Mouse (Mus musculus) forebrain, embryonic 14.5 days (tissue): ENCODE data around the gene 1700029J07Rik. TPM values are rescaled to one million over a fixed set of nuclear protein-coding genes. Genes with fewer than 3 reads are reported as not detected.

ENCODE experiments used
- ATAC-seq: fragments of 200-750 bp; cut with Nextera tagmentation; 2 replicates; pipeline ENCODE4 v1.8.0; 2017; ENCODE audit warnings: mild to moderate bottlenecking, moderate library complexity
- DNase-seq: peaks from one replicate; pipeline ENCODE4 v3.0.0-alpha.2; 2015; ENCODE audit warnings: low spot score
- H3K27ac ChIP-seq: fragments of 300-500 bp; sonication (generic); 2 replicates; pipeline ENCODE4 v1.5.1; 2014; ENCODE audit warnings: low read depth, mild to moderate bottlenecking, control low read depth, low read length, moderate library complexity
- H3K27me3 ChIP-seq: fragments of 300-500 bp; sonication (generic); replicated peaks from 2 replicates; pipeline ENCODE4 v1.6.1; 2014; ENCODE audit warnings: low read length, control low read depth, mixed read lengths; ENCODE audit not compliant: control insufficient read depth, insufficient read depth
- H3K36me3 ChIP-seq: fragments of 300-500 bp; sonication (generic); 2 replicates; pipeline ENCODE4 v1.6.1; 2014; ENCODE audit warnings: low read length, control low read depth; ENCODE audit not compliant: control insufficient read depth, insufficient read depth
- H3K4me1 ChIP-seq: fragments of 300-500 bp; sonication (generic); 2 replicates; pipeline ENCODE4 v1.6.1; 2014; ENCODE audit warnings: antibody characterized with exemption, low read length, control low read depth; ENCODE audit not compliant: control insufficient read depth, insufficient read depth
- H3K4me2 ChIP-seq: fragments of 300-500 bp; sonication (generic); 2 replicates; pipeline ENCODE4 v1.6.1; 2014; ENCODE audit warnings: mild to moderate bottlenecking, control low read depth, low read length
- H3K4me3 ChIP-seq: fragments of 300-500 bp; sonication (generic); 2 replicates; pipeline ENCODE4 v1.5.1; 2014; ENCODE audit warnings: low read depth, low read length, control low read depth
- H3K9ac ChIP-seq: fragments of 300-500 bp; sonication (generic); 2 replicates; pipeline ENCODE4 v1.6.1; 2014; ENCODE audit warnings: mild to moderate bottlenecking, low read length, control low read depth, moderate library complexity
- H3K9me3 ChIP-seq: fragments of 300-500 bp; sonication (generic); replicated peaks from 2 replicates; pipeline ENCODE4 v1.6.1; 2016; ENCODE audit warnings: low read length, control low read depth, mixed read lengths; ENCODE audit not compliant: control insufficient read depth
- WGBS: fragments of 180-500 bp; shearing (Covaris S2); extraction: QIAGEN DNeasy Blood & Tissue Kit; methylation state at CpG from one replicate; pipeline ENCODE4 v1.1.7; 2014; 5-methylcytosine and 5-hydroxymethylcytosine counted together
- polyA plus RNA-seq: library from polyadenylated mRNA; unstranded; fragments of >200 nt; fragmentation: Nextera tagmentation; extraction: Ambion mirVana; gene quantifications from 2 replicates; pipeline ENCODE4 v1.2.1, GENCODE M21; 2014

The 1700029J07Rik gene
- polyA plus RNA-seq = 1.9 and 3.5 TPM in 2 replicates

- DNase-seq (peak; percentile 100), ATAC-seq (peak; percentile 99)
- no peaks in the 10 kb centered on the region for H3K27me3 ChIP-seq
- H3K4me3 ChIP-seq = peak within 1 kb of the TSS; percentile 58
- H3K9me3 ChIP-seq = peaks cover 3% of the 10 kb centered on the region; the same call in 1 of the 2 replicates
- H3K36me3 ChIP-seq = peaks cover 3% of the 10 kb centered on the region
- peak within 1 kb of the TSS; percentile 81 for H3K27ac ChIP-seq
- WGBS = under 1% methylated on average over 57 of the region's 57 CpGs
- peaks cover 8% of the 10 kb centered on the region; the same call in 1 of the 2 replicates for H3K4me1 ChIP-seq
- peak within 1 kb of the TSS; percentile 68 for H3K9ac ChIP-seq
- H3K4me2 ChIP-seq = peak within 1 kb of the TSS; percentile 79
These were observed at the start of gene 1700029J07Rik, which contains the start of gene Ufsp2 for GRCm38 (mm10) chr8:45975126-45975836. Gene 1700029J07Rik (minus strand): TSS chr8:45975252. Gene Ufsp2 (plus strand): TSS chr8:45975528.

- Histone ChIP-seq H3K27me3 (no peaks in the 10 kb centered on the region), H3K9ac (no peak overlapping the region), H3K36me3 (no peaks in the 10 kb centered on the region), H3K9me3 (no peaks in the 10 kb centered on the region), H3K4me1 (no peaks in the 10 kb centered on the region), H3K4me2 (no peak overlapping the region), H3K27ac (no peak overlapping the region), H3K4me3 (no peak overlapping the region)
- DNase-seq (no peak), ATAC-seq (no peak)
- WGBS = 68% methylated on average over 4 of the region's 4 CpGs
These were observed 49.3 kb upstream of the 1700029J07Rik start for GRCm38 (mm10) chr8:46024392-46024791.

DNA sequence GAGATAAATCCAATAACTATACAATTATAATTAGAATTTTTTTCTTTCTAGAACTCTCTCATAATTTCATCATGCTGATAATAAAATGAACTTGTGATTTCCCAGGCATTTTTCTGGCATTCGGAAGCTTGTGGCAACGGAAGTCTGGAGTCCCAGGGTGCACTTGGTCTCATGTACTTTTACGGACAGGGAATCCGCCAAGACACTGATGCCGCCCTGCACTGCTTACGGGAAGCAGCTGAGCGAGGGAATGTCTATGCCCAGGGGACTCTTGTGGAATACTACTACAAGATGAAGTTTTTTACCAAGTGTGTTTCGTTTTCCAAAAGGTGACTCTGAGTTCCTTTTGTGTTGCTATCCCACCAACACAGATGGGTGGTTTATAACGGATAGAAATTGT is 47.7 kb upstream of the 1700029J07Rik start:
- DNase-seq = no peak
- Histone ChIP-seq H3K36me3 (no peaks in the 10 kb centered on the region), H3K9me3 (no peaks in the 10 kb centered on the region), H3K4me2 (no peak overlapping the region), H3K27me3 (no peaks in the 10 kb centered on the region), H3K4me1 (no peaks in the 10 kb centered on the region), H3K4me3 (no peak overlapping the region), H3K27ac (no peak overlapping the region), H3K9ac (no peak overlapping the region)
- 93% methylated on average over 9 of the region's 9 CpGs for WGBS
- no peak for ATAC-seq

DNA sequence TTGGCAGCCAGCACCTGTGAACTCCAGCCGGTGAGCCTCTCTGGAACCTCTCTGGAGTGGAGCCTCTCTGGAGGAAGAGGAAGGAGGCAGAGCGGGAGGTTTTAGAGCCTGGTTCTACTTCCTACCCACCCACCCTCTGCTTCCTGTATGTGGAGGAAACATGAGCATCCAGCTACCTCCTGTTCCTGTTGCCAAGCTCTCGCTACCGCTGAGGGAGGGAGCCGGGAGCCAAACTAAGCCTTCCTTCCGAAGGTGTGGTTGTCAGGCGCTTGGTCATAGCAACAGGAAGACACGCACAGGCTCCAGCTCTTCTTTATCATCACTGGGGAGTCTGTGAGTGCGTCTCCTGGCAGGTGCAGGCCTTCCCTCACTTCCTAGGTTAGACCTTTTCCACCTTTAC is 47.2 kb upstream of the 1700029J07Rik start:
- Histone ChIP-seq H3K4me2 (no peak overlapping the region), H3K4me3 (no peak overlapping the region), H3K9ac (no peak overlapping the region), H3K4me1 (no peaks in the 10 kb centered on the region), H3K9me3 (no peaks in the 10 kb centered on the region), H3K27ac (no peak overlapping the region), H3K36me3 (no peaks in the 10 kb centered on the region), H3K27me3 (no peaks in the 10 kb centered on the region)
- WGBS = 92% methylated on average over 9 of the region's 9 CpGs
- ATAC-seq (no peak), DNase-seq (no peak)

- H3K27me3 ChIP-seq = no peaks in the 10 kb centered on the region
- no peaks in the 10 kb centered on the region for H3K9me3 ChIP-seq
- H3K27ac ChIP-seq = no peak overlapping the region; the same call in 1 of the 2 replicates
- no peaks in the 10 kb centered on the region for H3K36me3 ChIP-seq
- ATAC-seq = peak; percentile 37; the same call in 1 of the 2 replicates
- no peak overlapping the region for H3K4me3 ChIP-seq
- peak; percentile 55 for DNase-seq
- H3K4me1 ChIP-seq = peaks cover 9% of the 10 kb centered on the region; the same call in 1 of the 2 replicates
- WGBS = 20% methylated on average over 17 of the region's 17 CpGs
- no peak overlapping the region for H3K9ac ChIP-seq
- H3K4me2 ChIP-seq = peak overlapping the region; percentile 36
These were observed 36.0 kb upstream of the 1700029J07Rik start for GRCm38 (mm10) chr8:46010746-46011680.

- H3K27ac ChIP-seq = no peak overlapping the region
- no peaks in the 10 kb centered on the region for H3K36me3 ChIP-seq
- H3K9me3 ChIP-seq = no peaks in the 10 kb centered on the region
- H3K27me3 ChIP-seq = no peaks in the 10 kb centered on the region
- ATAC-seq (peak; percentile 34; the same call in 1 of the 2 replicates), DNase-seq (peak; percentile 28)
- H3K4me2 ChIP-seq = peak overlapping the region; percentile 36
- no peak overlapping the region for H3K4me3 ChIP-seq
- no peak overlapping the region for H3K9ac ChIP-seq
- peaks cover 9% of the 10 kb centered on the region; the same call in 1 of the 2 replicates for H3K4me1 ChIP-seq
- WGBS = 55% methylated on average over 2 of the region's 2 CpGs
These were observed 35.3 kb upstream of the 1700029J07Rik start for GRCm38 (mm10) chr8:46010306-46010705.

- peaks cover 9% of the 10 kb centered on the region; the same call in 1 of the 2 replicates for H3K4me1 ChIP-seq
These were observed 32.1 kb upstream of the 1700029J07Rik start for GRCm38 (mm10) chr8:46007050-46007672.

DNA sequence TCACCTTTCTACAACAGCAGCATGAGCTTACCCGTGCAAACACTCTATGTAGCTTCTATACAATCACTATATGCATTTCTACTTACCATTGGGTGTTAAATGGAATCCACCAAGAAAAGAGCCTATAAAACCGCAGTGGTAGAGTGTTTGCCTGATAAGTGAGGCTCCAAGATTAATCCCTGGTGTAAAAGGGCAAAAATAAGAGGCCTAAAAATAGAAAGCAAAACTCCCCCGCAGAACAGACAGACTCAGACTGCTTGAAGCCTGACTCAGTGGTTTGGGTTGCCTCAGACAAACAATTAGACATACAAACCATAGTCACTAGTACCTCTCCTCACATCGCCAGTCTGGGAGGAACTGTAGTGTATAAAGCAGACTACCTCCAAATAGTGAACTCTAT is 30.5 kb upstream of the 1700029J07Rik start, which contains the start of gene Ankrd37:
Gene Ankrd37 (minus strand): TSS at position 112 of the 400 bp plus-strand sequence.
- no peak within 1 kb of the TSS for H3K4me2 ChIP-seq
- no peaks in the 10 kb centered on the region for H3K36me3 ChIP-seq
- 81% methylated on average over 4 of the region's 4 CpGs for WGBS
- H3K9me3 ChIP-seq = no peaks in the 10 kb centered on the region
- H3K27me3 ChIP-seq = no peaks in the 10 kb centered on the region
- no peak for DNase-seq
- H3K4me1 ChIP-seq = peaks cover 3% of the 10 kb centered on the region; the same call in 1 of the 2 replicates
- H3K4me3 ChIP-seq = no peak within 1 kb of the TSS
- H3K9ac ChIP-seq = no peak within 1 kb of the TSS
- no peak within 1 kb of the TSS for H3K27ac ChIP-seq
- no peak for ATAC-seq

More at GRCm38 (mm10) chr8:46007050-46007672, 32.1 kb upstream of the 1700029J07Rik start:
- DNase-seq (no peak), ATAC-seq (no peak)
- no peak overlapping the region for H3K4me2 ChIP-seq
- H3K27ac ChIP-seq = no peak overlapping the region
- H3K4me3 ChIP-seq = no peak overlapping the region
- no peaks in the 10 kb centered on the region for H3K9me3 ChIP-seq
- 81% methylated on average over 3 of the region's 3 CpGs for WGBS
- H3K36me3 ChIP-seq = no peaks in the 10 kb centered on the region
- H3K27me3 ChIP-seq = no peaks in the 10 kb centered on the region
- H3K9ac ChIP-seq = no peak overlapping the region
